Mouse (Mus musculus): Measurements from ENCODE around the gene Slco2b1.
"Not testable (repeated sequence)": the region's sequence is repeated elsewhere in the genome, so short reads cannot be mapped to it uniquely, and the experiment has no call there.

Slco2b1 gene

DNA sequence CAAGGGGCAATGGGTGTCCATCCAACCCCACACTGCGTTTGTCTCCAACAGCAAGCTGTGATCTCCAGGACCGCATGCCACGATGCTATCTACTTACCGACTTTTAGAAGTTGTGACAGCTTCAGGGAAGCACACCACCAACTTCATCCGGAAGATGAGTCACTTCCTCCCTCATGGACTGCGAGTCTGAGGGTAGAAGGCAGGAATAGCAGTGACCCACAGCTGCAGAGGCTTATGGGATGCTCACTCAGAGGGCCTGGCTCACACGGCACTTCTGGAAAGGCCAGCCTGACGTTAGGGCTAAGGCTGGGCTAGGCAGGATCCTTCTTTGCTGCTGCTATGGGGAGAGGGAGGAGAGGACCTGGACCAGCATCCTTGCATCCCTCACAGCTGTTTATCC is at the start of gene Slco2b1:
TSS of gene Slco2b1 (minus strand) at position 175 of the 400 bp plus-strand sequence.
- no peak for DNase-seq

- no peak for DNase-seq
Measured at GRCm38 (mm10) chr7:99739276-99739675, 28.1 kb upstream of the Slco2b1 start.

DNA sequence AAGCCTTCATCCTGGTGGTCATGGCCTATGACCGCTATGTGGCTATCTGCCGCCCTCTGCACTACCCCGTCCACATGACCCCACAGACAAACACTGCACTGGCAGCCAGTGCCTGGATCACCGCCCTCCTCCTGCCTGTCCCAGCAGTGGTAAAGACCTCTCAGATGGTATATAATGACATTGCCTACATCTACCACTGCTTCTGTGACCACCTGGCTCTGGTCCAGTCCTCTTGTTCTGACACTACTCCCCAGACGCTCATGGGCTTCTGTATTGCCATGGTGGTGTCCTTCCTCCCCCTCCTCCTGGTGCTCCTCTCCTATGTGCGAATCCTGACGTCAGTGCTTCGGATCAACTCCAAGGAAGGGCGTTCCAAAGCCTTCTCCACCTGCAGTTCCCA is 24.4 kb upstream of the Slco2b1 start:
- not testable (repeated sequence) for DNase-seq

GRCm38 (mm10) chr7:99734612-99735011 is 23.5 kb upstream of the Slco2b1 start:
- no peak for DNase-seq

GRCm38 (mm10) chr7:99729973-99730372 is 18.8 kb upstream of the Slco2b1 start, which contains the start of gene Olfr520:
Olfr520 (plus strand) TSS chr7:99730273.
- DNase-seq, result no peak

DNA sequence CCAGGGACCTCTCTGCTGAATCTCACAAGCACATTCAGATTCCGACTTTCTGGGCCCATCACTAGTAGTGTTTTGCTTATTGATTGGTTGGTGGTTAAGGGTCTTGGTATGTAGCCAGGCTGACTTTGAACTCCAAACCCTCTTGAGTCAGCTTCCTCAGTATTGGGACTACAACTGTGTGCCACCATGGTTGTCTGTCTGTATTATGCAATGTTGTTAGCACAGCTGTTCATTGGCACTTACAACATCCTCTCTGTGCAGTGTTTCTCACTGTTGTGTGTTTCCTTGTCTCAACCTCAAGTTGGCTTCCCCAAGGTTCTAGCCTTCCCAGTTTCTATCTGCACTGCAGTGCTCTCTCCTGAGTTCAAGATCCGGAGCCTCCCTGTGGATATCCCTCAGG is 5.4 kb upstream of the Slco2b1 start:
- DNase-seq, result no peak

- DNase-seq, result no peak
Measured at GRCm38 (mm10) chr7:99712431-99712830, 1.3 kb upstream of the Slco2b1 start.

- DNase-seq, result no peak
Measured at GRCm38 (mm10) chr7:99710476-99710875, 664 bp downstream of the Slco2b1 start.

- no peak for DNase-seq
Measured at GRCm38 (mm10) chr7:99709992-99710391, 1.1 kb downstream of the Slco2b1 start.

DNA sequence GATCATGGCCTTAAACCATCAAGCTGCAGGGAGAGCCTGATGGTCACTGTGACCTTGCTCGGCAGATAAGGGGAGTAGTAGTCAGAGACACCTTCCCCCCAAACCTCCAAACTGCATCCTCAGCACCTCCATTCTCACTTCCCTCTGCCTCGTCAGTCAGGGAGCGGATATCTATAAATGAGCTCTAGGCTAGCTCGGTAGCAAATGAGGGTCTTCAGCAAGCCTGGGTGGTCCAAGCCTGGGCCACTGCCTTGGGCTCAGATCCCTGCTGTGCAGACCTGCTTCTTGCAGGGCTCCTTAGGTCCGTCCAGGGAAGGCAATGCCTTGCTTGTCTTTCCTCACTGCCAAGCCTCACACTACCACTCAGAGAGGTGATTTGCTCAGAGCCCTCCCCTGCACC is 2.4 kb downstream of the Slco2b1 start:
- DNase-seq, result no peak

DNA sequence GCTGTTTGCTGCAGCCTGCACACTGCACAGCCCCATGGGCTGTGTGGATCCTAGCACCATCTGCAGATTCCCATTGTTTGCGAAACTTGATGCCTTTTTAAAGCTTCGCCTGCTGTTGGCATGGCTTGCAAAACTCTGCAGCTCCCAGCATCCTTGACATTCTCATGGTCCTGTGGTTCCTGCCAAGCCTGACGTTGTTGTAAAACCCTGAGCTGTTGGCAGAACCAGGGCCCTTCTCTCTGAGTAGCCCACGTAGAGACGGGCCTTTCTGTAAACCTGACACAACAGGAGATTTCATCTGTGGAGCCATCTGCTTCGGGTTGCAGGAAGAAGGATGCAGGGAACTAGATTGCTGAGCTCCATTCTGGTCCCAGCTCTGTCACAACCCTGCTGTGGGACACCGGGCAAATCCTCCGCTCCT is 2.8 kb downstream of the Slco2b1 start:
- no peak for DNase-seq

DNA sequence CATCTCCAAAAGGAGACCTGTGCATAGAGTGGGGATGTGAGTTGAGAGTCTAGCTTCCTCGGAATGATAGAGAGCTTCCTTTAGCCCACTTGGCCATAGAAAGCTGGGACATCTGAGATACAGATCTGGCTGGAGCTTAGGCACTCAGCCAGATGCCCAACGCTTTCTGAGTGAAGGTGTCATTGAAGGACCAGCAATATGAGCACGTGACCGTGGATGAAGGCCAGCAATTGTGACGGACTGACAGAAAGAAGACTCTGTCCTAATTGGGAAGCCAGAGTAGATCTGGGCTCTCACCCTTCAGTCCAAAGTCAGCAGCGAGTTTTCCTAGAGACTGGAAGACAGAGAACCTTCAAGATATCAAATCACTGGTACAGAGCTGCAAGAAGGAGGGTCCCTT is 3.5 kb downstream of the Slco2b1 start:
- DNase-seq, result no peak

GRCm38 (mm10) chr7:99707038-99707595 is 4.0 kb downstream of the Slco2b1 start:
- DNase-seq, result no peak

- DNase-seq, result no peak
Measured at GRCm38 (mm10) chr7:99706341-99707037, 4.7 kb downstream of the Slco2b1 start.

- DNase-seq, result no peak
Measured at GRCm38 (mm10) chr7:99704736-99705519, 6.2 kb downstream of the Slco2b1 start.

GRCm38 (mm10) chr7:99702201-99702600 is 8.9 kb downstream of the Slco2b1 start:
- no peak for DNase-seq

DNA sequence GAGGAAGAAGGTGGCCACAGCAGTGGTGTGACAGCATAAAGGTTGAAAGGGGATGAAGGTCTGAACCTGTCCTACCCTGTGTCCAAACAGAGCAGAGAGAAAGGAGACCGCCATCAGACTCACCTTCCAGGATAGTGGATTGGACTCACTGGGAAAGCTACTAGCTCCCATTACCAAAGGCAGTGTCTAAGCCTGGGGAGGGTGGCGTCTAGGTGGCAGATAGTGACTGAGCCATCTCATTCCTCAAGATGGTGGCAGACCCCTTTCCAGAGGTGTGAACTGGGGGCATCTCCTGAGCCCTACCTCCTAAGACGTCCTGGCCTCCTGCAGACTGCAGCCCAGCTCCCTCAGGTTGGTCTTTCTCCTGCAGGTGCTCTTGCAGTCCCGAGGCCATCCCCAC is 10.5 kb downstream of the Slco2b1 start:
- DNase-seq, result no peak

GRCm38 (mm10) chr7:99699709-99700151 is 11.4 kb downstream of the Slco2b1 start:
- no peak for DNase-seq

- DNase-seq, result no peak
Measured at GRCm38 (mm10) chr7:99699106-99699505, 12.0 kb downstream of the Slco2b1 start.

DNA sequence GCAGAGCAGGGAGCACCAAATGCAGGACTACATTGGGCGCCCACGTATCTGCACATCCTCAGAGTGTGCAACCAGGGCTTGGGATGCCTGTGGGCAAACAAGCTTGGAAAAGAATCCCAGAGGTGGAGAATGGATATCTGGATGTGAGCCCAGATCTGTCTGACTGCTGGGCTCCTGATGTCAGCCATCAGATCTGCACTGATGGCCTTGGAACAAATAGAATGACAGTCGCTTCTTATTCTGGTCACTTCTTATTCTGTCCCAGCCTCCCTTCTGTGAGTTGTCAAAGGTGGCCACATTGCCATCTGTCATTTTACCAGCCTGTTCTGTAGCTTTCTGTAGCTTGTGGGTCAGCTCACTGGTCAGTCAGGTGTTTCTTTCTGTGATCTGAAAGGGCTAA is 12.6 kb downstream of the Slco2b1 start:
- DNase-seq, result no peak

GRCm38 (mm10) chr7:99695471-99696057 is 15.6 kb downstream of the Slco2b1 start:
- DNase-seq, result no peak

DNA sequence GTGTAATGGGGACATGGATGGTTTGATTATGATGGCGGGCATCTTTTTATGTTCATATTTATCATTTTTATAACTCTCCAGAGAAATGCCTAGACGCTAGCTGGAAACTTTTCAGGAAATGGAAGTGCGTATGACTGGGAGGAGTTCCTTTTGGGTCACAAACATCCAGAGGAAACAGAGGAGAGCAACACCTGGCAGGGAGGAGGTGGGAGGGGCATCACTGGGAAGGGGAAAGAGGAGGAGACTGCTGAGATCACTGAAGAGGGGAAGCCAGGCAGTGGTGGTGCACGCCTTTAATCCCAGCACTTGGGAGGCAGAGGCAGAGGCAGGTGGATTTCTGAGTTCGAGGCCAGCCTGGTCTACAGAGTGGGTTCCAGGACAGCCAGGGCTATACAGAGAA is 16.7 kb downstream of the Slco2b1 start:
- not testable (repeated sequence) for DNase-seq

GRCm38 (mm10) chr7:99693976-99694375 is 17.2 kb downstream of the Slco2b1 start:
- DNase-seq, result no peak

Measured in thymus, adult 18-20 months (tissue).